Mouse (Mus musculus): ENCODE results near the gene Sash1. TPM values are rescaled to one million over a fixed set of nuclear protein-coding genes. Genes with fewer than 3 reads are reported as not detected.
"Not testable (repeated sequence)": the region's sequence is repeated elsewhere in the genome, so short reads cannot be mapped to it uniquely, and the experiment has no call there.

Sash1 gene
- total RNA-seq, 2 experiments from 2014 or later = 60.0 to 64.3 TPM

- intact Hi-C loops (cut with DNase I) = no loop called here
- no peak for DNase-seq (ENCODE audit: low spot score in 2 of 2)
Measured at GRCm38 (mm10) chr10:8729387-8730337, 156.2 kb downstream of the Sash1 start.

- DNase-seq (ENCODE audit: low spot score in 2 of 2) = no peak
Measured at GRCm38 (mm10) chr10:8719345-8719744, 166.5 kb downstream of the Sash1 start.

GRCm38 (mm10) chr10:8718831-8719230 lies 167.0 kb downstream of the Sash1 start:
- no peak for DNase-seq (ENCODE audit: low spot score in 2 of 2)
- intact Hi-C loops (cut with DNase I) = loop anchor here (10.0 kb wide), 1 partner anchor 474 kb away; no protein-coding TSS in a partner anchor

More at GRCm38 (mm10) chr10:8719345-8719744, 166.5 kb downstream of the Sash1 start:
- intact Hi-C loops (cut with DNase I) = loop anchor here (10.0 kb wide), 1 partner anchor 475 kb away; no protein-coding TSS in a partner anchor

GRCm38 (mm10) chr10:8717171-8717570 lies 168.7 kb downstream of the Sash1 start:
- intact Hi-C loops (cut with DNase I) = loop anchor here (10.0 kb wide), 1 partner anchor 472 kb away; no protein-coding TSS in a partner anchor
- DNase-seq (ENCODE audit: low spot score in 2 of 2) = no peak

GRCm38 (mm10) chr10:8715679-8716284 lies 170.1 kb downstream of the Sash1 start:
- intact Hi-C loops (cut with DNase I) = loop anchor here (10.0 kb wide), 1 partner anchor 471 kb away; no protein-coding TSS in a partner anchor
- peak; percentile 70 to 86 for DNase-seq (ENCODE audit: low spot score in 2 of 2)

- DNase-seq (ENCODE audit: low spot score in 2 of 2); intact Hi-C loops (cut with DNase I): not testable (repeated sequence)
Measured at GRCm38 (mm10) chr10:8696636-8697035, 189.2 kb downstream of the Sash1 start.

- intact Hi-C loops (cut with DNase I) = no loop called here
- DNase-seq (ENCODE audit: low spot score in 2 of 2) = no peak
Measured at GRCm38 (mm10) chr10:8693996-8694500, 191.8 kb downstream of the Sash1 start.

GRCm38 (mm10) chr10:8693561-8693960 lies 192.3 kb downstream of the Sash1 start:
- intact Hi-C loops (cut with DNase I) = no loop called here

GRCm38 (mm10) chr10:8692531-8692930 lies 193.3 kb downstream of the Sash1 start:
- no peak for DNase-seq (ENCODE audit: low spot score in 2 of 2)
- intact Hi-C loops (cut with DNase I) = no loop called here

More at GRCm38 (mm10) chr10:8693561-8693960, 192.3 kb downstream of the Sash1 start:
- no peak for DNase-seq (ENCODE audit: low spot score in 2 of 2)

- intact Hi-C loops (cut with DNase I) = loop anchor here (10.0 kb wide), 1 partner anchor 151 kb away; no protein-coding TSS in a partner anchor
- no peak for DNase-seq (ENCODE audit: low spot score in 2 of 2)
Measured at GRCm38 (mm10) chr10:8686219-8686618, 199.7 kb downstream of the Sash1 start.

- intact Hi-C loops (cut with DNase I) = loop anchor here (10.0 kb wide), 1 partner anchor 150 kb away; no protein-coding TSS in a partner anchor
- DNase-seq (ENCODE audit: low spot score in 2 of 2) = no peak
Measured at GRCm38 (mm10) chr10:8685269-8685668, 200.6 kb downstream of the Sash1 start.

- DNase-seq (ENCODE audit: low spot score in 2 of 2) = peak; percentile 46 to 68
- intact Hi-C loops (cut with DNase I) = loop anchor here (10.0 kb wide), 1 partner anchor 148 kb away; no protein-coding TSS in a partner anchor
Measured at GRCm38 (mm10) chr10:8682900-8683299, 203.0 kb downstream of the Sash1 start.

- DNase-seq (ENCODE audit: low spot score in 2 of 2) = peak; percentile 6 to 18
- intact Hi-C loops (cut with DNase I) = loop anchor here (10.0 kb wide), 1 partner anchor 148 kb away; no protein-coding TSS in a partner anchor
Measured at GRCm38 (mm10) chr10:8682341-8682740, 203.5 kb downstream of the Sash1 start.

- intact Hi-C loops (cut with DNase I) = no loop called here
- no peak for DNase-seq (ENCODE audit: low spot score in 2 of 2)
Measured at GRCm38 (mm10) chr10:8676722-8677121, 209.1 kb downstream of the Sash1 start.

Measured in left cerebral cortex, postnatal 14 days (tissue).